Mouse (Mus musculus): ENCODE measurements around the gene Spryd7. TPM values are rescaled to one million over a fixed set of nuclear protein-coding genes. Genes with fewer than 3 reads are reported as not detected.
"Not testable (repeated sequence)": the region's sequence is repeated elsewhere in the genome, so short reads cannot be mapped to it uniquely, and the experiment has no call there.

Gene Spryd7
- total RNA-seq, 2 experiments from 2014 or later = 38.7 to 47.8 TPM

DNA sequence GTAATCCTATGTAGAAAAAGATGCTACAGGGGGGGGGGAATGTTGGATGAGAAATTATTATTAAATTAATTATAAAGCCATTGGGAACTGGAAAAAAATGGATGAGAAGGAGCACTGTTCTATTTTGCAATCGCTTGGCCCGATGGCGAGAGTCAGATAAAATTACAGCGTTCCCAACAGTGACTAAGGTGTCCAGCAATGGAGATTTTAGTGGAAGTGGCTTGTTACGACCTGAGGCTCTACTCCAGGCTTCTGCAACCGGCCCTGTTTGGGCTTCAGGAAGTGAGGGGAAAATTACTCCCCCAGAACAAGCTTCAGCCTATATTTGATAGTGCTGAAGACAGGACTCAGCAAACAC is 776 bp downstream of the Spryd7 start:
- intact Hi-C loops (cut with DNase I; ENCODE audit: low total_unique reads) = no loop called here

DNA sequence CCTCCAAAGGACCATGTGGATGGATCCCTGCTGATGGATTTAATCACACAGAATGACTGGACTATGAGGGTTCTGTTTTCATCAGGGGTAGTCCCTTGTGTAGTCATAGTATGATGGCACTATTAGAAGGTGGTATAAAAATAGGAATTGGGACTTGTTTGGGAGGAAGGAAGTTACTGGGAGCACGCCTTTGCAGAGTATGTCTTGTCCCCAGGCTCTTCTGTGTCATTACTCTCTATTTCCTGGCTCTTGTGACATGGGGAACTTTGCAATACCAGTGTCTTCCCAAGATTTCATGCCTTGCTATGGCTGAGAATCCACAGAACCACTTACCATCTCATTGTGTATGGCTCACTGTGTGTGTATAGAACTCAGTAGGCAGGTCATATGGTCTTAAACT is 8.1 kb downstream of the Spryd7 start:
- intact Hi-C loops (cut with DNase I; ENCODE audit: low total_unique reads) = no loop called here
- no peak for DNase-seq

More for the DNA sequence above, 776 bp downstream of the Spryd7 start:
- no peak for DNase-seq

DNA sequence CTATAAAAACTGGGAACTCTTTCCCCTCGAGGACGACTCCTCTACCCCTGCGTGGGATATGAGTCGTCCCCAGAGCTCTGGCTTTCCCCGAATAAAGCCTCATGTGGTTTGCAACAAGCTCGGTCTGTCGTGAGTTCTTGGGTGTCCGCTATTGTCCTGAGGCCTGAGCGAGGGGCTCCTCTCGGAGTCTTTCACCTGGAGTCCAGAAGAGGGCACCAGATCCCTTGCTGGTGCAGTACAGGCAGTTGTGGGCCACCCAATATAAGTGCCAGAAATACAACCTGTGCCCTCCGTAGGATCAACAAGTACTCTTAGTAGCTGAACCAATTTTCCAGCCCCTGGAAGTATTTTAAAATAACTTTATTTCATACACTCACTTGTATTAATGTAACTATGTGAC is 18.9 kb downstream of the Spryd7 start:
- intact Hi-C loops (cut with DNase I; ENCODE audit: low total_unique reads); DNase-seq: not testable (repeated sequence)

DNA sequence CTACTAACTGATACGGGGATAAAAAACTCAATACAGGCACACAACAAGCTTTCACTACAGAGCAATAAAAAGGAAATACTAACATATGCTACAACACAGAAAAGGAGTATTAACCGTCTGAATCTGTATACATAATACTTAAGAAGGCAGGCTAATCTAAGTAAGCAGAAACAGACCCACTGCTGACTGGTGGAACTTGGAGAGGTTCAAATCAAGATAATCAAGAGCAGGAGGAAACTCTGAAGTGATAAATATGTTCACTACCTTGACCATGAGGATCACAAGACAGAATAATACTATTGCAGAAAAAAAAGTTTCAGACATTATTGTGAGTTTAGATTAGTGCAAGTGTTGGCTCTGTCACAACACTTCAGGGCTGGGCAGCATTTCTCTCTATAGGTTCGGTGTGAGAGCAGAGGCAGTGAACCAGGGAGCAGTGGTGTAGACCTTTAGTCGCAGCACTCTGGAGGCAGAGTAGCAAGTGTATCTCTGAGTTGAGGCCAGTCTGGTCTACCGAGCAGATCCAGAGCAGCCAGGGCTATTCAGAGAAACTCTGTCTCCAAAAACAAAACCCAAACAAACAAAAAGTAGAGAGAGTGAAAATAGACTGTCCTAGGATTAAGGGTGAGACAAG is 19.9 kb downstream of the Spryd7 start:
- DNase-seq = no peak
- intact Hi-C loops (cut with DNase I; ENCODE audit: low total_unique reads) = no loop called here

DNA sequence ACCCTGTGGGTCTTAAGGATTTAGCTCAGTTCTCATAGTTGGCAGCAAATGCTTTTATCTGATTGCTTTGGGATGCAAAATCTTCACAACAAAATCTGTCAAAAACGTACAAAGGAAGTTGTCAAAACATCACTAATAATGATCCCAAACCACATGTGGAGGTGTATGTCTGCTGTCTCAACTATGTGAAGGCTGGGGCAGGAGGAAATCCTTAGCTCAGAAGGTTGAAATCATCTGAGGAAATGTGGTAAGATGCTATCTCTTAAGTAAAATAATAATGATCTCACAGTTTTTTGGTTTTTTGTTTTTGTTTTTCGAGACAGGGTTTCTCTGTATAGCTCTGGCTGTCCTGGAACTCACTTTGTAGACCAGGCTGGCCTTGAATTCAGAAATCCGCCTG is 20.9 kb downstream of the Spryd7 start:
- no peak for DNase-seq
- intact Hi-C loops (cut with DNase I; ENCODE audit: low total_unique reads) = no loop called here

DNA sequence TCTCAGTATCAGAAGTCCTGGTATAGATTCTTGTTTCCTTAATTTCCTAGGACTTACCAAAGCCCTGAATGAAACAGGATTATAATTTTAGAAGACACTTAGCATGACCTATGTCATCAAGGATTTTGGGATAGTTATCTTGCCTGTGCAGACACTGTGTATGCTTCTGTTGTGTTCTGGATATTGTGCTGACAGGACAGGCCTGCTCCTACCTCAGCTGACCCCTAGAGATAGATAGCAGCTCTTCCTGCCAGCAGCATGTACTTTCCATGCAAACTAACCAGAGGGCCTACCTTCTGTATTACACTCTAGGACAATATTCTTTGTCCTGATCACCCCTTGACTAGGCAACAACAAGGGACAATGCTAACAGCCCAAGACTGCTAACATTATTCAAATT is 25.7 kb downstream of the Spryd7 start:
- intact Hi-C loops (cut with DNase I; ENCODE audit: low total_unique reads) = no loop called here
- DNase-seq = no peak

DNA sequence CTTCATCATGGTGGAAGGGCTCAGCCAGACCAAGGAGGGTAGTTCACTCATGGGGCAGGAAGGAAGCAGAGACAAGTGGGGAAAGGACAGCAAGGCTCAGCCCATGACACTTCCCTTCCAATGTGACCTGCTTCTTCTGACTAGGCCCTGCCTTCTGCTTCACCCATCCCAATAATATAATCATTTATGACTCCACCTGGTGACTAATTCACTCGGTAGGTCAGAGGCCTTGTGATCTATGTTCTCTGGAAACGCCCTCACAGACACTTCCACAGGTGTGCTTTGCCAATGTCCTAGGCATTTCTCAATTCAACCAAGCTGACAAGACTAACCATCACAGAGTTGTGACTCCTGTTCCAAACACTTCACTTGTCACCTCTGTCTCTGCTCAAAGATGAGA is 26.3 kb downstream of the Spryd7 start:
- intact Hi-C loops (cut with DNase I; ENCODE audit: low total_unique reads) = no loop called here
- DNase-seq = no peak

DNA sequence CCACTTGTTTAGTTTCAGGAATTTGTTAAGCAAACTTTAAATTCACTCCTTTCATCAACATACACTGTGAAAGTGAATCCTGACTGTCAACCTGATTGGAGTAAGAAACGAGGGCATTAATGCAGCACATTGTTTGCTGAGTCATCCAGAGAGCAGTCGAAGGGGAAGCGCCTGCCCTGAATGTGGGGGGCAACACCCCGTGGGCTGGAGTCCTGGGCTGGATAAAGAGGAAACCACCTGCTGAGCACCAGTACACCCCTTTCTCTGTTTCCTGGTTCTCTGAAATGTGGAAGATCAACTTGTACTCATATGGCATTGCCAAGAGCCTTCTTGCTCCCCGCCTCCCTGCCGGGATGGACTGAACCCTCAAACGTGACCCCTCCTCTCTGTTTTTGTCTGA is 27.2 kb downstream of the Spryd7 start:
- no peak for DNase-seq
- intact Hi-C loops (cut with DNase I; ENCODE audit: low total_unique reads) = no loop called here

DNA sequence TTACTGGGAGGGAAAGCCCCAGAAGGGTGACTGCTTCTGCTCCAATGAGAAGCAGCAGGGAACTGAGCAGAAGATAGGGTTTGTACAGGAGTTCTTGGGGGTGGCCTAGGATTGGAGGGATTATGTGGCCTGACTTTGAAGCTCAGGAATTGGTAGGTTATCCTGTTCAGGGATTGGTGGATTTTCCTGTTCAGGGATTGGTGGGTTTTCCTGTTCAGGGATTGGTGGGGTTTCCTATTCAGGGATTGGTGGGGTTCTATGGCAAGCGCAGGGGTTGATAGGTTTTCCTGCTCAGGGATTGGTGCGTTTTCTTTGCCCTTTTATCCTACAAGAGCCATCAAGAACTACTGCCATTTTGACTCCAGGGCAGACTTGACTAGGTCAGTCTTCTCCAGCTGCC is 30.7 kb downstream of the Spryd7 start:
- intact Hi-C loops (cut with DNase I; ENCODE audit: low total_unique reads) = no loop called here
- no peak for DNase-seq

DNA sequence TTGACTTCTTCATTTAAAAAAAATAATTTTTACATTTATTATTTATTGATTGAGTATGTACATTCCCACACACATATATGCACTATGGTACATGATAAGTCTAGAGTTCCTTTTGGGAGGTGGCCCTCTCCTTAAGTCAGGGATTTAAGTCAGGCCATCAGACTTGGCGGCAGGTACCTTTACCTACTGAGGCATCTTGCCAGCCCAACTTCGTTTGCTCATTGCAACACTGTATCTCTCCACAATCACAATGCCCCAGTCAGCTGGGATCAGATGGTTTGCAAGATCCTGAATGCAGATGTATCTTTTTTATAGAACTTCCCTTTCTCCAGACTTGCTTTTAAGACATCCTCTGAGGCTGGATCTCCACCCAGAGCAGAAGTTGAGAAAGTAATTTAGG is 32.9 kb downstream of the Spryd7 start:
- intact Hi-C loops (cut with DNase I; ENCODE audit: low total_unique reads) = no loop called here
- DNase-seq = no peak

DNA sequence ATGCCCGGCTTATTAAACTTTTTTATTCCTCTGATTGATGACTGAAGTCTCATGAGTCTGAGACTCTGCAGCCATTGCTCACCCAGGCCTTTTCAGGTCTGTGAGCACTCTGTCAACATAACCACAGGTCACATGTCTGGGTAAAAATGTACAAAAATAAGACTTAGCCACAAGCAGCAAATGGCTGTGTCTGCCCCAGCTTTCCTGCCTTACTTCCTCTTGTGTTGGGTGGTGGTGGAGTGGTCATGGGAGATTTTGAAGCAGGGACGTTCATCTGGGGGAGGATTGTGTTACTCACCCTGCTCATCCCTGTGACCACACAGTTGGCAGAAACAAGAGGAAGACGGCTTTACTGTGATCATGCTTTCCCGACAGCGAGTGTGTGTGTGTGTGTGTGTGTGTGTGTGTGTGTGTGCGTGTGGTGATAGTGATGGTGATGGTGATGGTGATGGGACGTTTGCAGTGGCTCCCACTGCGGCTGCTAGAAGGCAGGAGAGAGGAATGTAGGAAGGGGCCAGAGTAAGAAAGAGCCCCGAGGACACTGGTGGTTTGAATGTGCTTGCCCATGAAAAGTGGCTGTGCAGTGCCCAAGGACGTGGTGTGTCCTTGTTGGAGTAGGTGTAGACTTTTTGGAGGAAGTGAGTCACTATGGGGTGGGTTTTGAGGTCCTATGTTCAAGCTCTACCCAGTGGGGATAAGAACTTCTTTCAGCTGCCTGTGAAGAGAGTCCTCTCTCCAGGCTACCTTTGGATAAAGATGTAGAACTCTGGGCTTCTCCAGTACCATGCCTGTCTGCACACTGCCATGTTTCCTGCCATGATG is 37.8 kb downstream of the Spryd7 start:
- DNase-seq = no peak
- intact Hi-C loops (cut with DNase I; ENCODE audit: low total_unique reads) = no loop called here

DNA sequence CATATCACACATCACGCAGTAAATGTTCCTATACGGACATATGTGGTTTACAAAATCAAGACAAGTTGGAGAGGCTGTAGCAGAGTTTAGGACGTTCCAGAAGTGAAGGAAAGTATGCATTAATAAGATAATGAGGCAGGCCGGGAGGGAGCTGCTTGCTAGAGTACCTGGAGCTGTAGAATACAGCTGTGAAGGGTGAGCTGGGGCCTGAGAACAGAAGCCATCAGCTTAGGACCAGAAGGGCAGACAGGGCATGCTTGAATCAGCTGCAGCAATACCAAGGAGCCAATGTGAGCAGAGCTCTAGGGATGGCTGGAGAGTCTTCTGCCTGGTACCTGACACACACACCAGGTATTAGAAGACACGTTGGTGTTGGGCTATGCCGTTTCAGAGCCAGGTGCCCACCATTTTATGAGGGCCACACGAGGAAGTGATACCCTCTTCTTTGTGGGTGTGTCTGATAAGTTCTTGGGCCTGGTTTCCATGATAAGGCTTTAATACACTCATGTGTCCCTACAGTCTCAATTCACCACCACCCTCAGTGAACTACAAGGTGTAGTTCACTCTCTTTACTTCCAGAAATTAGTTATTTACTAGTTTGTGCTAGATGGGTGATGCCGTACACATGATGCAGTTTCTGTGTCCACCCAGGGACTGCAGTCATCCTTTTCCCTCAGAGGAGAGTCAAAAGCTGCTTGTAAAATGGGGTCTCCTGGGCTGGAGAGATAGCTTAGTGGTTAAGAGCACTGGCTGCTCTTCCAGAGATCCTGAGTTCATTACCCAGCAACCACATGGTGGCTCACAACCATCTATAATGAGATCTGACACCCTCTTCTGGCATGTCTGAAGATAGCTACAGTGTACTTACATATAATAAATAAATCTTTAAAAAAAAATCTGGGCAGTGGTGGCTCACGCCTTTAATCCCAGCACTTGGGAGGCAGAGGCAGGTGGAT is 39.9 kb downstream of the Spryd7 start:
- DNase-seq = no peak
- intact Hi-C loops (cut with DNase I; ENCODE audit: low total_unique reads) = no loop called here

DNA sequence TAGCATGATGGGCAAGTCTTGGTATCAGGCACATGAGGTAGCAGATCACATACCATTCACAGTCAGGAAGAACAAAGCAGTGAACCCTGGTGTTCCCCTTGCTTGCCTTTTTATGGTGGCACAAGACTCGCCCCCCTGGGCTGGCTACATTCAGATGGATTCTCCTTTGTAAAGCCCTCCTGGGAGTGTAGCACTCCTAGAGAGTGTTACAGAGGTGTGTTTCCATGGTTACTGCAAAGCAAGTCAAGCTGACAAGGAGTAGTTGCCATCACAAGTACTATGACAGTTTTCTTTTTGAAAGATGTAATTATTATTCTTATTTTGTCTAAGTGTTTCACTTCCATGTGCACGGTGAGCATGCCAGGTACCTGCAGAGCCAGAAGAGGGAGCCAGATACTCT is 45.2 kb downstream of the Spryd7 start:
- intact Hi-C loops (cut with DNase I; ENCODE audit: low total_unique reads) = no loop called here

DNA sequence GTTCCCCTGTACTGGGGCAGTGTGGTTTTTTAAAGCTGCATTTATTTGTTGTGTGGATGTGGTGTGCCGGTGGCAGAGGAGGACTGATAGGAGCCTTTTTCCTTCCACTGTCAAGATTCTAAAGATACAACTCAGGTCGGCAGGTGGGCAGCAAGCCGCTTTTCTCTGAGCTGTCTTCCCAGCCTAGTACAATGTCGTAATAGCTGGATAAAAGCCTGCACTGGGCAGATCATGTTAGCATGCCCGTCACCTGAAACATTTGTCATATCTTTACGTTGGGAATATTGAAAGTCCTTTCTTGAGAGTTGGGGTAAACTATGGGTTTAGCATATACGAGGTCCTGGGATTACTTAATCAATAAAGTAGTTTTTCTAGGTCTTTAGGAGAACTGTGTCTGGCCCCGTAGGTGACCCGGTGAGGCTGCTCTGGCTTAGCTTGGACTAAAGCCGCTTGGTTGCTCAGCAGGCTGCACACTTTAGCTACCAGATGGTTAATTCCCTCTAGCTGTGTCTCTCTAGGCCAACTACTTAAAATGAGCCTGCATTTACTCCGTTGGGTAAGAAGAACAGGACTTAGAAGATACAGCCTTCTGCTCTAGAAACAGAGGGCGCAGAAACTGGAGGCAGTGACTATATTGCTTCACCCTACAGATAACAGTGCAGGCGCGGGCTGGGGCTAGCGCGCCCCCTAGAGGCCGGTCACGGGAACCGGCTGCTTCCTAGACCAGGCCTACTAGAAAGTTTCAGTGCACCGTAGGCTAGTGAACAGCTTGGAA is 58.8 kb downstream of the Spryd7 start:
- DNase-seq = peak; percentile 77
- intact Hi-C loops (cut with DNase I; ENCODE audit: low total_unique reads) = loop anchor here (5.0 kb wide), 1 partner anchor 166 kb away; no protein-coding TSS in a partner anchor

More for the DNA sequence above, 45.2 kb downstream of the Spryd7 start:
- no peak for DNase-seq

DNA sequence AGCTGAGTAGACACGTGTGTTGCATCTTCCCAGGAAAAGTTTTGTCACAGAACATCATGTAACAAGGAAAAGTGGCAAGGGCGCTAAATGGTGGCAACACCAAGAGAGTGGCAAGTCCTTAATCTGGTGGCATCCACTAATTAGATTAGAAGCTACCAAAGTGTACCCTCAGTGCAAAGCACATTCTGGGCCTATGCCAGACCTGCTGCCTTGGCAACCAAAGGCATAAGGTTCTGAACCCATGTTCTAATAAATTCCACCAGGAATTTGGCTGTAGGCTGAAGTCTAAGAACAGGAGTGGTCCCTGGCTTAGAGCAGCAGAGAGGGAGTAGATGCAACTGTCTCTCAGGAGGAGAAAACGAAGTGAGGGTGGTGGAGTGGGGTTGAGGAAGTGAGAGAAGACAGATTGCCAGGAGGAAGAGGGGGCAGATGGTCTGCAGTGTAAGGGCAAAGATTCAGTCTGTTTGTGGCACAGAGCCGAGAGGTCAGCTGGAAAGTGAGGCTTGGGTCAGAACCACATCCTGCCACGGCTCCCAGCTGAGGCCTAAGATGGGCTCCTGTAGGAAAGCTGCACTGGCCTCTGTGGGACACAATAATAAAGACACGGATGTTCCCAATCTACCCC is 63.1 kb downstream of the Spryd7 start:
- DNase-seq = no peak
- intact Hi-C loops (cut with DNase I; ENCODE audit: low total_unique reads) = loop anchor here (5.0 kb wide), 1 partner anchor 41 kb away; no protein-coding TSS in a partner anchor
